Mouse (Mus musculus) neural tube, embryonic 13.5 days (tissue): ENCODE measurements around the gene Safb2. TPM values are rescaled to one million over a fixed set of nuclear protein-coding genes. Genes with fewer than 3 reads are reported as not detected.
A peak's percentile ranks its signal among the peaks of the same experiment; 100 is the strongest.

Experiments
- ATAC-seq: fragments of 200-750 bp; cut with Nextera tagmentation; 2 replicates; pipeline ENCODE4 v1.8.0; 2017; ENCODE audit warnings: low read depth, mild to moderate bottlenecking, moderate TSS enrichment, moderate library complexity
- H3K27ac ChIP-seq: fragments of 300-500 bp; sonication (generic); replicated peaks from 2 replicates; pipeline ENCODE4 v1.5.1; 2015; ENCODE audit warnings: moderate library complexity, mild to moderate bottlenecking, inconsistent platforms
- H3K27me3 ChIP-seq: fragments of 300-500 bp; sonication (generic); 2 replicates; pipeline ENCODE4 v1.6.1; 2015; ENCODE audit warnings: mild to moderate bottlenecking, inconsistent platforms
- H3K36me3 ChIP-seq: fragments of 300-500 bp; sonication (generic); 2 replicates; pipeline ENCODE4 v1.6.1; 2015; ENCODE audit warnings: mild to moderate bottlenecking, inconsistent platforms
- H3K4me1 ChIP-seq: fragments of 300-500 bp; sonication (generic); replicated peaks from 2 replicates; pipeline ENCODE4 v1.6.1; 2015; ENCODE audit warnings: inconsistent platforms
- H3K4me2 ChIP-seq: fragments of 300-500 bp; sonication (generic); 2 replicates; pipeline ENCODE4 v1.6.1; 2015; ENCODE audit warnings: inconsistent platforms, mild to moderate bottlenecking, moderate library complexity
- H3K4me3 ChIP-seq: fragments of 300-500 bp; sonication (generic); 2 replicates; pipeline ENCODE4 v1.5.1; 2015; ENCODE audit warnings: mild to moderate bottlenecking, inconsistent platforms
- H3K9ac ChIP-seq: fragments of 300-500 bp; sonication (generic); 2 replicates; pipeline ENCODE4 v1.6.1; 2015; ENCODE audit warnings: moderate library complexity, mild to moderate bottlenecking, inconsistent platforms
- H3K9me3 ChIP-seq: fragments of 300-500 bp; sonication (generic); 2 replicates; pipeline ENCODE4 v1.6.1; 2016; ENCODE audit warnings: inconsistent platforms
- WGBS: fragments of 180-500 bp; shearing (Covaris S2); methylation state at CpG from one replicate; pipeline ENCODE4 v1.1.7; 2015; 5-methylcytosine and 5-hydroxymethylcytosine counted together
- polyA plus RNA-seq: library from polyadenylated mRNA; unstranded; fragments of >200 nt; fragmentation: Nextera tagmentation; extraction: Ambion mirVana; gene quantifications from 2 replicates; pipeline ENCODE4 v1.2.1, GENCODE M21; 2015

Safb2 gene
- polyA plus RNA-seq, 1 experiment from 2014 or later: 67.6 TPM

- Histone ChIP-seq H3K9ac (0 out of 2 replicates have a peak overlapping the region, but pooled peaks have one; percentile 34), H3K36me3 (no peaks in the 10 kb centered on the region), H3K9me3 (0 out of 2 replicates have a peak, but pooled peaks cover 2% of the 10 kb centered on the region), H3K27ac (peak overlapping the region; percentile 90), H3K4me1 (peaks cover 47% of the 10 kb centered on the region), H3K4me2 (no peak overlapping the region), H3K4me3 (no peak overlapping the region), H3K27me3 (no peaks in the 10 kb centered on the region)
- ATAC-seq: peak; percentile 83
- 27% methylated on average over 6 of the region's 6 CpGs for WGBS
Observed at GRCm38 (mm10) chr17:56551841-56552581, 32.4 kb downstream of the Safb2 start.

- Histone ChIP-seq H3K36me3 (no peaks in the 10 kb centered on the region), H3K27ac (peak overlapping the region; percentile 90), H3K9ac (0 out of 2 replicates have a peak overlapping the region, but pooled peaks have one; percentile 17), H3K4me2 (no peak overlapping the region), H3K27me3 (no peaks in the 10 kb centered on the region), H3K4me3 (no peak overlapping the region), H3K9me3 (0 out of 2 replicates have a peak, but pooled peaks cover 2% of the 10 kb centered on the region), H3K4me1 (peaks cover 54% of the 10 kb centered on the region)
- 76% methylated on average over 12 of the region's 12 CpGs for WGBS
- no peak for ATAC-seq
Observed at GRCm38 (mm10) chr17:56550784-56551475, 33.5 kb downstream of the Safb2 start.

- 19% methylated on average over 4 of the region's 4 CpGs for WGBS
- Histone ChIP-seq H3K9ac (no peak overlapping the region), H3K27ac (peak overlapping the region; percentile 62), H3K4me2 (no peak overlapping the region), H3K36me3 (no peaks in the 10 kb centered on the region), H3K9me3 (0 out of 2 replicates have a peak, but pooled peaks cover 2% of the 10 kb centered on the region), H3K27me3 (no peaks in the 10 kb centered on the region), H3K4me1 (peaks cover 58% of the 10 kb centered on the region), H3K4me3 (no peak overlapping the region)
- no peak for ATAC-seq
Observed at GRCm38 (mm10) chr17:56548605-56549105, 35.7 kb downstream of the Safb2 start.

DNA sequence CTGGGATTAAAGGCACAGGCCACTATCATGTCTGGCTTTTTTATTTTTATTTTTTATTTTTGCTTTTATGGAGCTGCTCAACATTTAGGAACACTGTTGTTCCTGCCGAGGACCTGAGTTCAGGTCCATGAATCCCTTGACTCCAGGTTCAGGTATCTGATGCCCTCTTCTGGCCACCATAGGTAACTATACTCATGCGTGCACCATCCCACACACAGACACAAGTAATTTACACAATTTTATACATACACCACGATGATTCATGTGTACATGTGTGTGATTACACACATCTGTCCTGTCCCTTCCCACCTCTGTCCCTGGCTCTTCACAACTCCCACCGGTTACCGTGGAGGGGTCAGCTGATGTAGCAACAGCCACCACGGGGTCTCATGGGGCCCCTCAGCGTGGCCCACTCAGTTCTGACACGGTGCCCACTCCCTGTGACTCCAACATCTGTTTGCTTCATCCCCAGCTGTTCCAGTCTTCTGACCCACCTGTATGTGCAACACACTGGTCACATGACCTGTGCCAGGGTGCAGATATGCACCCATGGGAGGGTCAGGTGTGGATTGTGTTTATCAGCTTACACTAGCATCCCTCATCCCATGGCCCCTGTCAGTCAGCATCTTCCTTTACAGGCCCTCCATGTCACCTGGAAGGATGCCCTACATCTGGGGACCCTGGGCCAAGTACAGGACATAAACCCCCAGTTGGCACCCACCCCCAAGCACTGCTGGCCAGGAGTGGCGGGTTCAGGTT, 36.4 kb downstream of the Safb2 start:
- peak overlapping the region; percentile 59 for H3K27ac ChIP-seq

DNA sequence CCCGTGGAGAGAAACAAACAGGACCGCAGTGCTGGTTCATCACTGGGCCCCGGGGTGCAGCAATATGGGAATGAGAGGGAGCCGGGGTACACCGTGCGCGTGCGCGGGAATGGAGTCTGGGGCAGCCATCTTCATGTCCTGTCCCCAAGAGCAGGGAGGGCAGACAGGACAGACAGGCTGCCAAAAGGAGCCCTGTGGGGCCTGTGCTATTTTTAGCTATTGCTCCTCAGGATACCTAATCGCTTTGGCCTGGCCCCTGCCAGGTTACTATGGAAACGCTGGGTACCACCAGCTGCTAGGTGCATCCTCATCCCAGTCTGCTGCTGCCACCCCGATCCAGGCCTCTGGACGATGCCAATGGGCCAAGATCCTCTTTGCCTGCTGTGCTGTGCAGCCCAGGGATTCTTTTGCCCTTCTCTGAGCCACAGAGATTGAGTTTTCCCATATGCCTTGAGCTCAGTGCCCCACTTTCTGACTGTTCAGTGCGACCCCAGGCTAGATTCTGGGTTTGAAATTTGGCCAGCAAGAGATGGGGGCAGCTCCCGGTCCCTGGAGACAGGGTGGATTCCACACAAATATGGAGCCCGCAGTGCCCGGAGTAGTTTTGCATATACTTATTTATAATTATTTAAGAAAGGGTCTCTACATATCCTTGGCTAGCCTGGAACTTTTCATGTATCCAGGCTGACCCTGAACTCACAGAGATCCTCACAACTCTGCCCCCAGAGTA, 37.1 kb downstream of the Safb2 start:
- Histone ChIP-seq H3K4me3 (no peak overlapping the region), H3K4me2 (no peak overlapping the region), H3K9me3 (no peaks in the 10 kb centered on the region), H3K4me1 (peaks cover 61% of the 10 kb centered on the region), H3K27ac (peak overlapping the region; percentile 59), H3K27me3 (no peaks in the 10 kb centered on the region), H3K9ac (no peak overlapping the region), H3K36me3 (no peaks in the 10 kb centered on the region)
- 47% methylated on average over 17 of the region's 17 CpGs for WGBS
- ATAC-seq: 0 out of 2 replicates have a peak, but pooled peaks have one; percentile 17

More for the DNA sequence above, 36.4 kb downstream of the Safb2 start:
- Histone ChIP-seq H3K27me3 (no peaks in the 10 kb centered on the region), H3K4me1 (peaks cover 60% of the 10 kb centered on the region), H3K9ac (no peak overlapping the region), H3K9me3 (no peaks in the 10 kb centered on the region), H3K4me2 (no peak overlapping the region), H3K4me3 (no peak overlapping the region), H3K36me3 (no peaks in the 10 kb centered on the region)
- WGBS: 58% methylated on average over 9 of the region's 9 CpGs
- no peak for ATAC-seq

DNA sequence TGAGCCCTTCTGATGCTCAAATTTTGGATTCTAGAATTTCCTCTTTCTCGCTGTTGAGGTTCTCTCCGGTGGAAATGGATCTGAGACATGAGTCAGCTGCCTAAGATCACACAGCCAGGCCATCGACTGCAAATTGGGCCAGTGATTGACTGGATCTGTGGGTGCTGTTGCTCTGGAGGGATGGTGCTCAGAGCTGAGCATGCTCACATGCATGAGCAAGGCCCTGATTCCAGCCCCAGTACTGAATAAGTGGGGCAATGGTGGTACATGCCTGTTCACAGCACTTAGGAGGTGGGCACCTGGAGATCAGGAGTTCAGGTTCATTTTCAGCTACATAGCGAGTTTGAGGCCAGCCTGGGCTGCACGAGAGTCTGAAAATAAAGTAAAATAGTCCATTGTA, 37.8 kb downstream of the Safb2 start:
- no peak for ATAC-seq
- Histone ChIP-seq H3K9me3 (no peaks in the 10 kb centered on the region), H3K36me3 (no peaks in the 10 kb centered on the region), H3K27me3 (no peaks in the 10 kb centered on the region), H3K4me1 (peaks cover 59% of the 10 kb centered on the region), H3K27ac (peak overlapping the region; percentile 59; the same call in 1 of the 2 replicates), H3K4me3 (no peak overlapping the region), H3K9ac (no peak overlapping the region), H3K4me2 (no peak overlapping the region)
- 84% methylated on average over 5 of the region's 5 CpGs for WGBS

DNA sequence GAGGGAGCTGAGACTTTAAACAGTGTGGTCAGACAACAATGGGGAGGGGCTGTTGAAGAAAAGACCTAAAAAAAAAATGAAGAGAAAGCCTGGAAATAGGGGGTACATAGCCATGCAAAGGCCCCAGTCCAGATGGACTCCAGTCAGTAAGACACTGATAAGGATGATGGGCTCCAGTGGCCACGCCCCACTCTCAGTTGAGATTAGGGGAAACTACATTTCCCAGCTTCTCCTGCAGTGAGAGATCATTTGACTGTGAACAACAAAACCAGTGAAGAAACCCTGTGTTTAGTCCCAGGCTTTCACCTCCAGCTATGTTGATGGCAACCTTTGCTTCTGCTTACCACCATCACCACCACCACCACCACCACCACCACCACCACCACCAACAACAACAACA, 38.4 kb downstream of the Safb2 start:
- Histone ChIP-seq H3K9me3 (no peaks in the 10 kb centered on the region), H3K9ac (no peak overlapping the region), H3K4me1 (peaks cover 52% of the 10 kb centered on the region), H3K27me3 (peaks cover 4% of the 10 kb centered on the region; the same call in 1 of the 2 replicates), H3K4me2 (no peak overlapping the region), H3K27ac (no peak overlapping the region), H3K36me3 (no peaks in the 10 kb centered on the region), H3K4me3 (no peak overlapping the region)
- ATAC-seq: no peak
- 88% methylated on average over 1 of the region's 1 CpGs for WGBS

GRCm38 (mm10) chr17:56544699-56545387, 39.5 kb downstream of the Safb2 start:
- Histone ChIP-seq H3K27me3 (peaks cover 4% of the 10 kb centered on the region; the same call in 1 of the 2 replicates), H3K4me1 (peaks cover 52% of the 10 kb centered on the region), H3K27ac (no peak overlapping the region), H3K4me2 (no peak overlapping the region), H3K4me3 (no peak overlapping the region), H3K9me3 (no peaks in the 10 kb centered on the region), H3K9ac (no peak overlapping the region), H3K36me3 (no peaks in the 10 kb centered on the region)
- WGBS: 74% methylated on average over 7 of the region's 7 CpGs
- no peak for ATAC-seq

- no peak for ATAC-seq
- Histone ChIP-seq H3K27me3 (peaks cover 4% of the 10 kb centered on the region; the same call in 1 of the 2 replicates), H3K4me3 (no peak overlapping the region), H3K9ac (no peak overlapping the region), H3K4me1 (peaks cover 57% of the 10 kb centered on the region), H3K36me3 (no peaks in the 10 kb centered on the region), H3K4me2 (no peak overlapping the region), H3K27ac (no peak overlapping the region), H3K9me3 (no peaks in the 10 kb centered on the region)
- WGBS: 78% methylated on average over 3 of the region's 3 CpGs
Observed at GRCm38 (mm10) chr17:56543684-56544224, 40.6 kb downstream of the Safb2 start.

- Histone ChIP-seq H3K4me3 (no peak overlapping the region), H3K36me3 (no peaks in the 10 kb centered on the region), H3K27me3 (peaks cover 4% of the 10 kb centered on the region; the same call in 1 of the 2 replicates), H3K9ac (no peak overlapping the region), H3K27ac (peak overlapping the region; percentile 46; the same call in 1 of the 2 replicates), H3K9me3 (no peaks in the 10 kb centered on the region), H3K4me2 (no peak overlapping the region), H3K4me1 (peaks cover 56% of the 10 kb centered on the region)
- 25% methylated on average over 8 of the region's 8 CpGs for WGBS
- no peak for ATAC-seq
Observed at GRCm38 (mm10) chr17:56542736-56543135, 41.6 kb downstream of the Safb2 start.
